Mouse (Mus musculus) embryonic facial prominence, embryonic 14.5 days (tissue): ENCODE results near the gene Nupr1. TPM values are rescaled to one million over a fixed set of nuclear protein-coding genes. Genes with fewer than 3 reads are reported as not detected.

Source experiments
- ATAC-seq: fragments of 200-750 bp; cut with Nextera tagmentation; 2 replicates; pipeline ENCODE4 v1.8.0; 2017; ENCODE audit warnings: low read depth, moderate number of reproducible peaks, moderate TSS enrichment
- DNase-seq: peaks from one replicate; pipeline ENCODE4 v3.0.0-alpha.2; 2015; ENCODE audit warnings: low spot score
- H3K27ac ChIP-seq: fragments of 300-500 bp; sonication (generic); replicated peaks from 2 replicates; pipeline ENCODE4 v1.5.1; 2014; ENCODE audit warnings: low read depth, mild to moderate bottlenecking, low read length, moderate library complexity
- H3K27me3 ChIP-seq: fragments of 300-500 bp; sonication (generic); replicated peaks from 2 replicates; pipeline ENCODE4 v1.6.1; 2014; ENCODE audit warnings: low read length; ENCODE audit not compliant: control insufficient read depth, insufficient read depth
- H3K36me3 ChIP-seq: fragments of 300-500 bp; sonication (generic); 2 replicates; pipeline ENCODE4 v1.6.1; 2014; ENCODE audit warnings: low read length, mixed read lengths; ENCODE audit not compliant: control insufficient read depth, insufficient read depth
- H3K4me1 ChIP-seq: fragments of 300-500 bp; sonication (generic); 2 replicates; pipeline ENCODE4 v1.6.1; 2014; ENCODE audit warnings: antibody characterized with exemption, low read length; ENCODE audit not compliant: control insufficient read depth, insufficient read depth
- H3K4me2 ChIP-seq: fragments of 300-500 bp; sonication (generic); 2 replicates; pipeline ENCODE4 v1.6.1; 2014; ENCODE audit warnings: low read depth, mild to moderate bottlenecking, low read length, moderate library complexity, mixed read lengths
- H3K4me3 ChIP-seq: fragments of 300-500 bp; sonication (generic); 2 replicates; pipeline ENCODE4 v1.5.1; 2014; ENCODE audit warnings: low read depth, mild to moderate bottlenecking, low read length
- H3K9ac ChIP-seq: fragments of 300-500 bp; sonication (generic); 2 replicates; pipeline ENCODE4 v1.6.1; 2014; ENCODE audit warnings: low read depth, mild to moderate bottlenecking, low read length, moderate library complexity, mixed read lengths
- H3K9me3 ChIP-seq: fragments of 300-500 bp; sonication (generic); 2 replicates; pipeline ENCODE4 v1.6.1; 2016; ENCODE audit warnings: low read length; ENCODE audit not compliant: control insufficient read depth
- WGBS: fragments of 180-500 bp; shearing (Covaris S2); extraction: QIAGEN DNeasy Blood & Tissue Kit; methylation state at CpG from one replicate; pipeline ENCODE4 v1.1.7; 2014; 5-methylcytosine and 5-hydroxymethylcytosine counted together
- polyA plus RNA-seq: library from polyadenylated mRNA; unstranded; fragments of >200 nt; fragmentation: Nextera tagmentation; extraction: Ambion mirVana; gene quantifications from 2 replicates; pipeline ENCODE4 v1.2.1, GENCODE M21; 2014

The Nupr1 gene
- polyA plus RNA-seq, 1 experiment from 2014 or later: 39.9 TPM

- no peak overlapping the region for H3K4me2 ChIP-seq
Measured at GRCm38 (mm10) chr7:126621452-126622359, 9.0 kb downstream of the Nupr1 start.

GRCm38 (mm10) chr7:126619559-126620275, 10.9 kb downstream of the Nupr1 start:
- no peak overlapping the region for H3K4me2 ChIP-seq
- H3K4me3 ChIP-seq: no peak overlapping the region
- DNase-seq: peak; percentile 68
- no peaks in the 10 kb centered on the region for H3K4me1 ChIP-seq
- no peaks in the 10 kb centered on the region for H3K27me3 ChIP-seq
- 58% methylated on average over 10 of the region's 10 CpGs for WGBS
- no peaks in the 10 kb centered on the region for H3K9me3 ChIP-seq
- H3K27ac ChIP-seq: 0 out of 2 replicates have a peak overlapping the region, but pooled peaks have one; percentile 40
- no peak for ATAC-seq
- H3K36me3 ChIP-seq: no peaks in the 10 kb centered on the region
- H3K9ac ChIP-seq: no peak overlapping the region

More at GRCm38 (mm10) chr7:126621452-126622359, 9.0 kb downstream of the Nupr1 start:
- Histone ChIP-seq H3K27ac (no peak overlapping the region), H3K9me3 (no peaks in the 10 kb centered on the region), H3K36me3 (no peaks in the 10 kb centered on the region), H3K27me3 (no peaks in the 10 kb centered on the region), H3K9ac (no peak overlapping the region), H3K4me3 (no peak overlapping the region), H3K4me1 (0 out of 2 replicates have a peak, but pooled peaks cover 3% of the 10 kb centered on the region)
- 81% methylated on average over 9 of the region's 9 CpGs for WGBS
- ATAC-seq (no peak), DNase-seq (no peak)

- H3K36me3 ChIP-seq: no peaks in the 10 kb centered on the region
- WGBS: 71% methylated on average over 3 of the region's 3 CpGs
- H3K4me1 ChIP-seq: no peaks in the 10 kb centered on the region
- no peak overlapping the region for H3K27ac ChIP-seq
- H3K9ac ChIP-seq: no peak overlapping the region
- no peak overlapping the region for H3K4me3 ChIP-seq
- no peak for ATAC-seq
- no peaks in the 10 kb centered on the region for H3K27me3 ChIP-seq
- no peak overlapping the region for H3K4me2 ChIP-seq
- no peak for DNase-seq
- H3K9me3 ChIP-seq: no peaks in the 10 kb centered on the region
Measured at GRCm38 (mm10) chr7:126616707-126617106, 14.0 kb downstream of the Nupr1 start.

GRCm38 (mm10) chr7:126612736-126613135, 17.9 kb downstream of the Nupr1 start:
- no peak for DNase-seq
- WGBS: 84% methylated on average over 3 of the region's 3 CpGs
- no peaks in the 10 kb centered on the region for H3K36me3 ChIP-seq
- H3K27me3 ChIP-seq: no peaks in the 10 kb centered on the region
- no peak overlapping the region for H3K27ac ChIP-seq
- no peaks in the 10 kb centered on the region for H3K9me3 ChIP-seq
- no peak for ATAC-seq
- no peak overlapping the region for H3K9ac ChIP-seq
- no peak overlapping the region for H3K4me3 ChIP-seq
- H3K4me1 ChIP-seq: no peaks in the 10 kb centered on the region
- H3K4me2 ChIP-seq: no peak overlapping the region

- no peak for ATAC-seq
- Histone ChIP-seq H3K36me3 (no peaks in the 10 kb centered on the region), H3K9ac (no peak overlapping the region), H3K27me3 (no peaks in the 10 kb centered on the region), H3K27ac (no peak overlapping the region), H3K4me2 (no peak overlapping the region), H3K4me3 (no peak overlapping the region), H3K4me1 (no peaks in the 10 kb centered on the region), H3K9me3 (no peaks in the 10 kb centered on the region)
- 77% methylated on average over 5 of the region's 5 CpGs for WGBS
- no peak for DNase-seq
Measured at GRCm38 (mm10) chr7:126607796-126608195, 22.9 kb downstream of the Nupr1 start.

- H3K9ac ChIP-seq: no peak overlapping the region
- no peaks in the 10 kb centered on the region for H3K36me3 ChIP-seq
- no peak overlapping the region for H3K4me3 ChIP-seq
- no peaks in the 10 kb centered on the region for H3K4me1 ChIP-seq
- H3K27me3 ChIP-seq: no peaks in the 10 kb centered on the region
- H3K27ac ChIP-seq: no peak overlapping the region
- H3K4me2 ChIP-seq: no peak overlapping the region
- 63% methylated on average over 3 of the region's 3 CpGs for WGBS
- no peaks in the 10 kb centered on the region for H3K9me3 ChIP-seq
- no peak for ATAC-seq
- DNase-seq: peak; percentile 44
Measured at GRCm38 (mm10) chr7:126607064-126607463, 23.6 kb downstream of the Nupr1 start.

GRCm38 (mm10) chr7:126606611-126607010, 24.1 kb downstream of the Nupr1 start:
- no peak overlapping the region for H3K4me2 ChIP-seq
- no peaks in the 10 kb centered on the region for H3K4me1 ChIP-seq
- no peak overlapping the region for H3K9ac ChIP-seq
- no peak overlapping the region for H3K4me3 ChIP-seq
- H3K9me3 ChIP-seq: no peaks in the 10 kb centered on the region
- 57% methylated on average over 5 of the region's 5 CpGs for WGBS
- DNase-seq: no peak
- no peaks in the 10 kb centered on the region for H3K27me3 ChIP-seq
- no peaks in the 10 kb centered on the region for H3K36me3 ChIP-seq
- no peak for ATAC-seq
- H3K27ac ChIP-seq: no peak overlapping the region

GRCm38 (mm10) chr7:126602650-126603049, 28.0 kb downstream of the Nupr1 start:
- Histone ChIP-seq H3K27ac (no peak overlapping the region), H3K4me2 (no peak overlapping the region), H3K9ac (no peak overlapping the region), H3K4me1 (no peaks in the 10 kb centered on the region), H3K9me3 (no peaks in the 10 kb centered on the region), H3K36me3 (no peaks in the 10 kb centered on the region), H3K4me3 (no peak overlapping the region), H3K27me3 (no peaks in the 10 kb centered on the region)
- 77% methylated on average over 3 of the region's 3 CpGs for WGBS
- ATAC-seq (no peak), DNase-seq (no peak)
